Mouse (Mus musculus): ENCODE results near the gene Prpf8. TPM values are rescaled to one million over a fixed set of nuclear protein-coding genes. Genes with fewer than 3 reads are reported as not detected.

Gene Prpf8
- polyA plus RNA-seq, 1 experiment from 2014 or later = 77.5 TPM

DNA sequence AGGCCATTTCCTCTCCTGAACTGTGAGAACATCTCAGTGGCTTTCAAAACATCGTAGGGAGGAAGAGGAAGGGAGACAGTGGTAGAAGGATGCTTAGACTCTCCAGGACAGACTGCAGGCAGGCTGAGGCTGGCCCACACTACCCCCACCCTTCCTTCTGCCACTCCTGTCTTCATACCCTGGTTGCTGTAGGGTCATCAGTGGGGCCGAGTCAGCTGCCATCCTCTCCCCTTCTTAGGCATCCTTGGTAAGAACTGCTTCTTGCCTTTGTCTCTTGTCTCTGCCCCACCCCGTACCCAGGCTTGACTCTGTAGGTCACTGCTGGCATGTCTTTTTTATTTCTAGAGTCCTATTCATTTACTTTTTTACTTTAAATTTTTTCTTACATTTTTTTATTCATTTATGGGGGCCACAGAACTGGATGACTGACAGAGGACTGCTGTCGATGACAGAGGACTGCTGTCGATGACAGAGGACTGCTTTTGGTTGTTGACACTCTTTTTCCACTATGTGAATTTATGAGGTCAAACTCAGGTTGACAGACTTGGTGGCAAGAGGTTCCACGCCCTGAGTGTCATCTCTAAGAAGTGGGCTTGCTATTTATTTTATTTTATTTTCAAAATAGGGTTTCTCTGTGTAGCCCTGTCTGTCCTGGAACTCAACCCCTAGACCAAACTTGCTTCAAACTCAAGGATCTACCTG is 46.8 kb downstream of the Prpf8 start:
- H3K36me3 ChIP-seq (replicated peaks) = no peaks in the 10 kb centered on the region
- 0 out of 2 replicates have a peak overlapping the region, but pooled peaks have one; percentile 21 for H3K27ac ChIP-seq
- H3K4me1 ChIP-seq = peaks cover 55% of the 10 kb centered on the region
- H3K27me3 ChIP-seq (ENCODE audit: poor library complexity, severe bottlenecking) = peaks cover 14% of the 10 kb centered on the region
- DNase-seq (ENCODE audit: extremely low spot score, low spot score) = no peak
- peak overlapping the region; percentile 81 for H3K4me3 ChIP-seq
- WGBS = 89% methylated on average over 6 of the region's 6 CpGs
- H3K9me3 ChIP-seq = no peaks in the 10 kb centered on the region

DNA sequence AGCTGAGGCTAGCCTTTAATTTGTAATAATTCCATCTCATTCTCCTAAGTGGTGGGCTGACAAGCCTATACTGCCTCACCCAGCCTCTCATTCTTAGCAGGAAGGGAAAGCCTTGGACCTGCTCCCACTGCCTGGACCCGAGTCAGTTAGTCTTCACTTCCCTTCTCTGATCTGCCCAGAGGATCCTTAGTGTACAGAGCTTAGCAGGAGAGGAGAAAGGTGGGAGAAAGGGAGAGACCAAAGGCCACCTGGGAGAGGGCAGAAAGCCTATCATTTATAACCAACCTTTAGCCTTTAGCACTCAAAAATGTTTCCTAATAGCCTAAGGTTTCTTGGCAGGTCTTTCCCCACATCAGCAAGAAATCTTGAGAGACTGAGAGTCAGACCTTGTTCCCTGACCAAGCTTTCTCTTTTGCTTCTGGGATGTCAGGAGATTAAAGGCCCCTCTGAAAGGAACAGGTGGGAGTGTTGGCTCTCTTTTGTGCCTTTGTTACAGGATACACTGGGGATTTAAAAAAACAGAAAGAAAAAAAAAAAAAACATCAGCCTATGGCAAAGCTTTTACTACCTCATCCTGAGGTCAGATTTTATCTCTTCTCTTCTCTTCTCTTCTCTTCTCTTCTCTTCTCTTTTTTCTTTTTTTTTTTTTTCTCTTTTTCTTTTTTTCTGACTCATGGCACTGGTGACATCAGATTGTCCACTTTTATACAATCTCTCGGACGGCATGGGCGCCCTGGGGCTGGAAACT is 47.8 kb downstream of the Prpf8 start:
- no peaks in the 10 kb centered on the region for H3K9me3 ChIP-seq
- no peaks in the 10 kb centered on the region for H3K36me3 ChIP-seq (replicated peaks)
- H3K4me1 ChIP-seq = peaks cover 59% of the 10 kb centered on the region
- peaks cover 14% of the 10 kb centered on the region for H3K27me3 ChIP-seq (ENCODE audit: poor library complexity, severe bottlenecking)
- DNase-seq (ENCODE audit: extremely low spot score, low spot score) = no peak
- H3K4me3 ChIP-seq = no peak overlapping the region
- H3K27ac ChIP-seq = no peak overlapping the region
- 45% methylated on average over 4 of the region's 4 CpGs for WGBS

DNA sequence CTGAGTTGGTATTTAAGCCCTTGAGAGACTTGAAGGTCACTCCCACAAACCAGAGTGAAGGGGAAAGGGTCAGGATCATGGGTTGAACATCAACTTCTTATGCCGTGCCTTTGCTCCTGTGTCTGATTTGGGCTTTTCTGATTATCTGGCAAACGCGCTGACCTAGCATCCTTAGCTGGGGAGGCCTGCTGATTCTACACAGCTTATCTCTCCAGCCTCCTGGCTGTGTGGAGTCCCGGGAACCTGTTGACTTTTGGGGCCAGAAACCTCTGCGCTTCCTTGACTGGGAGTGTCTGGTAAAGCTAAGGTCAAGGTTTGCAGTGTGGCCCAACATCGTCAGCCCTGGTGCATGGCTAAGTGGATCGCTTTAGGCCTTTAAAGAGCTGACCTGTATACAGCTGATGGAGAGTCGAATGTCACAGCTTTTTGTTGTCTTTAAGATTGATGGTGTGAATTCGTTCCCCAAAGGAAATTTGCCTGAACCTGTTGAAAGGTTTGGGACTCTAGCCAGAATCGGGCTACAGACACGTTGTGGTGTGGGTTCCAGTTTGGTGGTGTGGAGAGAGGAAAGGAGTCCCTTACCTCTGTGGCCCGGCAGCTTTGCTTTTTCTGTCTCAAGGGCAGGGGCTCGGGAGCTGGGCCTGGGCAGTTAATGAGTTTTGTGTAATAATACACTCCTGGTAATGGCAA is 48.6 kb downstream of the Prpf8 start:
- H3K36me3 ChIP-seq (replicated peaks) = no peaks in the 10 kb centered on the region
- H3K9me3 ChIP-seq = no peaks in the 10 kb centered on the region
- peaks cover 14% of the 10 kb centered on the region for H3K27me3 ChIP-seq (ENCODE audit: poor library complexity, severe bottlenecking)
- DNase-seq (ENCODE audit: extremely low spot score, low spot score) = no peak
- no peak overlapping the region for H3K4me3 ChIP-seq
- H3K27ac ChIP-seq = no peak overlapping the region
- peaks cover 62% of the 10 kb centered on the region for H3K4me1 ChIP-seq
- WGBS = 67% methylated on average over 13 of the region's 13 CpGs

DNA sequence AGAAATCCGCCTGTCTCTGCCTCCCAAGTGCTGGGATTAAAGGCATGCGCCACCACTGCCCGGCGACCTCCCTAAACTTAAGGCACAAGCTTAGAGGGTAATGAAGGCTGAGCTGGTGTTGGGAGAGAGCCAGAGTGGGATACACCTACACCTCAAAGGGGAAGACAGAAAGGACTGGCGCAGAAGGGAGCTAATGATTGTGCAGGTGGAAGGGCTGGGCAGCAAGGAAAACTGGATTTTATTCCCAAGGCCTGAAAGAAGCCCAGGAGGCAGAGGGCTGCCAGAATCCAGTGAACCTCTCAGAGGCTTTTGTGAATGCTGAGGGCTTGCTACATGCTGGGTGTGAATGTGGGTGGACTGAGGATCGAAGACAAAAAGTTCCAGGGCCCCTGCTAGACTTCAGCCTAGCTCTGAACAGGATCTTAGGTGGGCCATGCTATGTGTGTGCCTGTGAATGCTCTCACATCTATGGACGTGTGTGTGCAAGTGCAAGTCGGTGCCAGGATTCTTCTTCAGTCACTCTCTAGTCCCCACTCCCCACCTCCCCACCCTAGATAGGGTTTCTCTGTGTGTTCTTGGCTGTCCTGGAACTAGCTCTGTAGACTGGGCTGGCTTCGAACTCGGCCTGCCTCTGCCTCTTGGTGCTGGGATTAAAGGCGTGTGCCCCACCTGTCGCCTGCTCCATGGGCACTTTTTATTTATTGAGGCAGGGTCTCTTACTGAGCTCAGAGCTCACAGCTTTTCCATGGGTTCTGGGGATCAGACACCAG is 49.8 kb downstream of the Prpf8 start:
- no peak for DNase-seq (ENCODE audit: extremely low spot score, low spot score)
- Histone ChIP-seq H3K4me1 (peaks cover 66% of the 10 kb centered on the region), H3K27ac (0 out of 2 replicates have a peak overlapping the region, but pooled peaks have one; percentile 30), H3K4me3 (no peak overlapping the region), H3K9me3 (no peaks in the 10 kb centered on the region), H3K27me3 (ENCODE audit: poor library complexity, severe bottlenecking) (peaks cover 14% of the 10 kb centered on the region), H3K36me3 (replicated peaks) (no peaks in the 10 kb centered on the region)
- WGBS = 90% methylated on average over 12 of the region's 12 CpGs

- Histone ChIP-seq H3K4me1 (peaks cover 63% of the 10 kb centered on the region), H3K36me3 (replicated peaks) (no peaks in the 10 kb centered on the region), H3K27me3 (ENCODE audit: poor library complexity, severe bottlenecking) (peaks cover 14% of the 10 kb centered on the region), H3K27ac (0 out of 2 replicates have a peak overlapping the region, but pooled peaks have one; percentile 30), H3K9me3 (no peaks in the 10 kb centered on the region), H3K4me3 (no peak overlapping the region)
- WGBS = 90% methylated on average over 8 of the region's 8 CpGs
- DNase-seq (ENCODE audit: extremely low spot score, low spot score) = no peak
These were observed 50.4 kb downstream of the Prpf8 start for GRCm38 (mm10) chr11:75537025-75537414.

DNA sequence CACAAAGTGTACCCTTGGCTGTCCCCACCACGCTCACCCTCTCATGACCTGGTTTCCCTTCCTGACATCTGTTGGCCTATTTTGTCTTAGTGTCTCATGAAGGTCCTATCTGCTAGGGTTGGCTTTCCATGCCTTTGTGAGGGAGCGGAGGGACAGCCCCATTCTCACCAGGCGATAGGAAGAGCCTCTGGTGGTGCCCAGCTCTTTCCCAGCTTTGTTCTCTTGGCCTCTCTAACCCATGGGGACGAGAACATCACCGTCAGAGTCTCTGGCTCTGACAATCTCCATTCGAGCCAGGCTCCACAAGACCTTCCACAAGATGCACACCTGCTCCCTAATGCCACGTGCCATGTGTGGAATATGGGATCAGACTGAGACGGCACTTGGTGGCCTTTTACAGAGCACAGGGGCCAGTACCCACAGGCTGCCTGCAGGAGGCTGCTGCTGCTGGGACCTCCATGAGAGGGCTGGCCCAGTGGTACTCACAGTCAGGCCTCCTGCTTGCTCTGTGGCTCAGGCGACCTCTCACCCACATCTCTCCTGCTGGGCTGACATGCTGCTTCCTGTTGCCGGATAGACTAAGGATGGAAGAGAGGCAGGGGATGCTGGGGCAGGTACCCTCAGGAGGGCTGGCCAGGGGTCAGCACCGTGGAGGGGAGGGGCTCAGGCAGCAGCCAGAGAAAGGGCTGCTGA is 51.0 kb downstream of the Prpf8 start:
- Histone ChIP-seq H3K36me3 (replicated peaks) (no peaks in the 10 kb centered on the region), H3K9me3 (no peaks in the 10 kb centered on the region), H3K27me3 (ENCODE audit: poor library complexity, severe bottlenecking) (peaks cover 8% of the 10 kb centered on the region), H3K27ac (peak overlapping the region; percentile 79), H3K4me1 (peaks cover 57% of the 10 kb centered on the region), H3K4me3 (peak overlapping the region; percentile 10; the same call in 1 of the 2 replicates)
- 53% methylated on average over 11 of the region's 11 CpGs for WGBS
- no peak for DNase-seq (ENCODE audit: extremely low spot score, low spot score)

GRCm38 (mm10) chr11:75538184-75538969 is 51.8 kb downstream of the Prpf8 start:
- no peak for DNase-seq (ENCODE audit: extremely low spot score, low spot score)
- no peaks in the 10 kb centered on the region for H3K9me3 ChIP-seq
- H3K4me1 ChIP-seq = peaks cover 52% of the 10 kb centered on the region
- H3K36me3 ChIP-seq (replicated peaks) = 0 out of 2 replicates have a peak, but pooled peaks cover 3% of the 10 kb centered on the region
- H3K4me3 ChIP-seq = no peak overlapping the region; the same call in 1 of the 2 replicates
- H3K27me3 ChIP-seq (ENCODE audit: poor library complexity, severe bottlenecking) = peaks cover under 1% of the 10 kb centered on the region; the same call in 1 of the 2 replicates
- 66% methylated on average over 9 of the region's 9 CpGs for WGBS
- H3K27ac ChIP-seq = peak overlapping the region; percentile 79

DNA sequence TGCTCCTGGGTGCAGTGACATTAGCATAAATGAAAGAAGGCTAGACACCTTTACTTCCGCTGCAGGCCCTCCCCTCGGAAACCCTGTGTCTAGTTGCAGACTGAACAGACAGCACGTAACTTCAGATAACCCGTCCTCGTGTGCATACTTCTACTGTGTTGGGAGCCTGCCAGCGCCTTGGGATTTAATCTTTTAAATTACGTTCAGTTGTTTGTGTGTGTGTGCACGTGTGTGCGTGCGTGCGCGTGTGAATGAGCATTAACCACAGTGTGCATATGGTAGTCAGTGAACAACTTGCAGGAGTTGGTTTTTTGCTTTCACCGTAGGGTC is 52.3 kb downstream of the Prpf8 start:
- Histone ChIP-seq H3K36me3 (replicated peaks) (0 out of 2 replicates have a peak, but pooled peaks cover 3% of the 10 kb centered on the region), H3K27me3 (ENCODE audit: poor library complexity, severe bottlenecking) (no peaks in the 10 kb centered on the region), H3K4me1 (peaks cover 51% of the 10 kb centered on the region), H3K4me3 (no peak overlapping the region), H3K9me3 (no peaks in the 10 kb centered on the region), H3K27ac (peak overlapping the region; percentile 79; the same call in 1 of the 2 replicates)
- no peak for DNase-seq (ENCODE audit: extremely low spot score, low spot score)
- 93% methylated on average over 13 of the region's 13 CpGs for WGBS

DNA sequence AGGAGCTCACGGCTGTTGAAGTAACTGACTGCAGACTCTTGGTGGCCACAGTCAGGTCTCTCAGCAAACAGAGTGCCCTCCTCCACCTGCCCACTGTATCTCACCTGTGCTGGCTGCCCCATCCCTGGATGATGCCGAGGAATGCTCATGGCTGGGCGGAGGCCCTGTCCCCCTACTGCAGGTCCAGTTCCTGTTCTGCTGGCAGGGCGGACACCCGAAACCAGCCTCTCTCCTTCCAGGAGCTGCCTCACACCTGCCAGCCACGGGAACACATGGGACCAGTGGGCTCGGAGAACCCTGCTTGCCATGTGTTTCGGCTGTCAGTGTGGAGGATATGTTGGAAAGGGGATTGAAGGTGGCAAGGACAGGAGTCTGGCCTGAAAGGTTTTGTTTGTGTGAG is 53.6 kb downstream of the Prpf8 start:
- Histone ChIP-seq H3K36me3 (replicated peaks) (0 out of 2 replicates have a peak, but pooled peaks cover 3% of the 10 kb centered on the region), H3K27me3 (ENCODE audit: poor library complexity, severe bottlenecking) (no peaks in the 10 kb centered on the region), H3K4me1 (peaks cover 40% of the 10 kb centered on the region), H3K27ac (no peak overlapping the region), H3K9me3 (no peaks in the 10 kb centered on the region), H3K4me3 (no peak overlapping the region)
- DNase-seq (ENCODE audit: extremely low spot score, low spot score) = no peak
- 85% methylated on average over 8 of the region's 8 CpGs for WGBS

GRCm38 (mm10) chr11:75540710-75541581 is 54.3 kb downstream of the Prpf8 start:
- peak overlapping the region; percentile 59 for H3K27ac ChIP-seq
- no peak overlapping the region for H3K4me3 ChIP-seq
- H3K27me3 ChIP-seq (ENCODE audit: poor library complexity, severe bottlenecking) = no peaks in the 10 kb centered on the region
- peaks cover 43% of the 10 kb centered on the region for H3K4me1 ChIP-seq
- WGBS = 80% methylated on average over 19 of the region's 19 CpGs
- DNase-seq (ENCODE audit: extremely low spot score, low spot score) = no peak
- H3K9me3 ChIP-seq = no peaks in the 10 kb centered on the region
- 0 out of 2 replicates have a peak, but pooled peaks cover 3% of the 10 kb centered on the region for H3K36me3 ChIP-seq (replicated peaks)
